Mouse (Mus musculus) NIH3T3 (cell line): ENCODE data around the gene a.
"Not testable (repeated sequence)": the region's sequence is repeated elsewhere in the genome, so short reads cannot be mapped to it uniquely, and the experiment has no call there.

Experiments
- DNase-seq: peaks from one replicate; pipeline ENCODE4 v3.0.0-alpha.2; 2012; ENCODE audit warnings: low read depth

Gene a

DNA sequence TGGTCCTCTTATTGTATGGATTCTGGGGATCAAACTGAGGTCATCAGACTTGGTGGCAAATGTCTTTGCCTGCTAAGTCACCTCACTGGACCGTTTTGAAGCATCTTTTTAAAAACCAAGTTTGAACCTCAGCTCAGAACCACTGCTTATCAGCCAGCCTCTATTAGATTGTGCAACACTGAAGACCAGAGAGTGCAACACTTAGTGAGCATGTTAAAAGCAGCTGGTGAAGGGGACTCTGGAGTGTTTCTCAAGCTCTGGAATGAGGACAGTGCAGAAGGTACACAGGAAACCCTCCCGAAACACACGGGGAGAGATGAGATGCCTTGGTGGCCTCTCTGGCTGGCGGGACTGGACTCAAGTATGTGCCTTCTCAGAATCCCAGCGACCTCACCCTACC, 200.9 kb downstream of the a start:
- DNase-seq = no peak

DNA sequence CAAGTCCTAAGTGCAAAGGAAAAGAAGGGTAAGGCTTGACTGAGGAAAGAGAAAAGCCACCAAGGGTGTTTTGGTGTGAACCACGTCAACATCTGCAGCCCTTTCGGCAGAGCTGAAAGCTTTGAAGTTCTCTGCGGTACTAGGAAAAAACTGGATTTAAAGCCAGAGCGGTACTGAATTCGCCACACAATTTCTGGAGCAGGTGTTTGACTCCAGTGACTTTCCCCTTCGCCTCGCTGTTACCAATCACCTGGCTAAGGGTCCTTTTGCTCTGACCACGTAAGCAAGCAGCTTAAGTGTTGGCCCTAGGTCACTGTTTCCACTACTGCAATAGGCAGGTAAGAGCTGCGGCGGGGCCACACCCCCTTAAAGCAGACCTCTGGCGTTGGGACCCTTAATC, 214.3 kb downstream of the a start:
- DNase-seq = no peak

DNA sequence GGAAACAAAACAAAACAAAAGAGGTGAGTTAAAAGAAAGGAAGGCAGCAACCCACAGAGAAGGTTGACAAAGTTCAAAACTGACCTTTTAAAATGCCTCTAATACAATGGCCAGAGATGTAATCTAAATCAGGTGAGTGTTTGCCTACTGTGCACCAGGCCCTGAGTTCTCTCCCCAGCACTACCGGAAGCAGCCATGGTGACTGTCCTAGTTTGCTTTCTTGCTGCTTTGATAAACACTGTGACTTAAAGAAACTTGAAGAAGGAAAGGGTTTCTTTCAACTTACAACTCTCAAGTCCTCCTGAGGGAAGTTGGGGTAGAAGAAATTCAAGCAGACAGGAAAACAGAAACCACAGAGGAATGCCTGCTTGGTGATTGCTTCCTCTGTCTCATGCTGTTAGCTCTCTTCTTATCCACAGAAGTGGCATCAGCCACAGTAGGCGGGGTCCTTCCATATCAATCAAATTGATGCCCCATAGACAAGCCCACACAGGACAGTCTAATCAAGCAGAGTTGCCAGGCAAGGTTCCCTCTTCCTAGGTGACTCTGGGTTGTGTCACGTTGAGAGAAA, 220.0 kb downstream of the a start:
- DNase-seq = peak; percentile 41

DNA sequence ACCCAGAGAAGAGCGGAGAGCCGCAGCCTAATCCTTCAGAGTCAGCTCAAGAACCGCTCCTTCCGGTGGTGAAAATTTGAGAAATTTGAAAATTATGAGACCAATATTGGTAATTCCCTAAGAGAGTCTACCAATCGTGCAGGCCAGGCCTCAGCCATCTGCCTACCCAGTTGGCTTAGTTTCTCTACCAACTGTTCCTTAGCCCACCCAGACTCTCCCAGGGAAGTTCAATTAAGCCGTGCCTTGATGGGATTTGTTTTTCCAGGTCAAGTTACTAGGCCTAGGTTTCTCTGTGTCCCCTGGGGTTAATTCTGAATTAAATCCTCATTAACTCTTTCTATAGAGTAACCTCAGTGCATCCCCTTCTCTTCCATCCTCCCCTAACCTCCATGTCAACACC, 221.8 kb downstream of the a start:
- DNase-seq = no peak

DNA sequence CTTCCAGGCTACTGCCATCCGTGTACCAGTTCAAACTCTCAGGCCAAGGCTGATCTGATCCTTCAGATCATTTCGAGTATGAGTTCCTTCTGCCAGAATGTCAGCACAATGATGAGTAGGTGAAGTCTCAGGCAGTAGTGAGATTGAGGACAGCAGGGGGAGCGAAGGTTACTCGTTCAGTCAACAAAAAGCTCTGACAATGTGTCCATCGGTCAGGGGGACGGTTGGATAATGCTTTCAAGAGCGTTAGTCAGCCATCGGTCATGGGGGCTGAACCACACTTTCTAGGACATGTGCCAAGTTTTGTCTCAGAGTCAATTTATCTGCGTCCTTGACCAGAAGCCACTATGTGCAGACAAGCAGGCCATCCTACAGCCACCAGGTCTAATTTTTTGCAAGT, 225.5 kb downstream of the a start:
- DNase-seq = not testable (repeated sequence)

GRCm38 (mm10) chr2:155018251-155018755, 227.1 kb downstream of the a start, which contains the start of gene Gm14226:
Gm14226 (plus strand) TSS chr2:155018266.
- DNase-seq = not testable (repeated sequence)

DNA sequence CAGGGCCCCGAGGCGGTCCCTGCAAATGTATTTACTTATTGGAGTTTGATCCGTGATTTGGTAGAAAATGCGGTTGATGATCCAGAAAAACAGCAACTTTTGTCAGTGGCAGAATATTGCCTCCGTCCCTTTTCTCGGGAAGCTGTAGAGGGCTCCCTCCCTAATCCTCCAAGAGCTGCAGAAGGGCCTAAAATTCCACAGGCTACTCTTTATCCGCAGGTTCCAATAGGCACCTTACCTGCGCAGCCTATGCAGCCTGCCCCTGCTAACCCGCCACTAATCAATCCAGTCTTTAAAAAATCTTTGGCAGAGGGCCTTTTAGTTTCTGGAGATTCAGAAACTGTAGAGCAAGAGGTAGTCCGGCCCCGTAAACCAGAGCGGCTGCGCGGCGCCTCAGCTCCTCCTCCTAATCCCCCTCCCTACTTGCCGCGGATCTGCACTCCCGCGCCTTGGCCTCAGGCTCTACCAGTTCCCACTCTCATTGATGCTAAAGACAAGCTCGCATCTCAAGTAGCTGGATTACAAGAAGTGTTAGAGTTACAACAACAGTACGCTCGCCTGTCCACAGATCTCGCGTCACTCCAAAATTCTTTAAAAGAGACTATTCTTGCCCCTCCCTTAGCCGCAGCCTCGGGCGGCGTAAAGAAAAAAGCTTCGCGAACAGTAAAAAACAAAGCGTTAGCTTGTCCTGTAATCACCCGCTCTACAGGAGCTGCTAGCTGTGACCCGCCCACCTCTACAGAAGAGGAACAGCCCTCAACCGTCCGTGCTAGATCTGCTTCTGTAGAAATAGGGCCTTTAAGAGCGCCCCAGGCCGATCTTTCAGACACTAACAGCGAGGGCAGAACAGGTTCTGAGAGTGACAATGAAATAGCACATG, 227.8 kb downstream of the a start:
- DNase-seq = no peak

GRCm38 (mm10) chr2:155019673-155020072, 228.5 kb downstream of the a start:
- no peak for DNase-seq

DNA sequence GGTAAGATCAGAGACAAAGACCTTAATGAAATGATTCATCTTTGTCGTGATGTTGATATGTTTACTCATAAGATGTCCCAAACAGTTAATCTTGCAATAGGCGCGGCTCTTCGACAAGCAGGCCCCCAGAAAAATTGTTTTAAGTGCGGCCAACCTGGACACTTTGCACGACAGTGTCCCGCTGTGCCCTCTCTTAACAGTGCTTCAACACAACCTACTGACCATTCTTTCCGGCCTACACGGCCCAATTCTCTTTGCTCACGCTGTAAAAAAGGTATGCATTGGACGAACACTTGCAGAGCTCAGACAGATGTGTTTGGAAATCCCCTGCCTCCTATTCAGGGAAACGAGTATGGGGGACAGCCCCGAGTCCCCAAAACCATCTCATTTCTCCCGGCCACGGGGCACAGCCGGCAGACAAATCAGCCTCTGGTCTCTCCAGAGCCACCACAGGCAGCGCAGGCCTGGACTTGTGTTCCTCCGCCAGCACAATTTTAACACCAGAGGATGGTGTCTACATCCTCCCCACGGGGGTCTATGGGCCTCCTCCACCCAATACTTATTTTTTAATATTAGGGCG, 229.1 kb downstream of the a start:
- peak; percentile 12 for DNase-seq

- no peak for DNase-seq
These were observed 239.6 kb downstream of the a start for GRCm38 (mm10) chr2:155030831-155031230.

- DNase-seq = no peak
These were observed 241.9 kb downstream of the a start for GRCm38 (mm10) chr2:155032938-155033710.

DNA sequence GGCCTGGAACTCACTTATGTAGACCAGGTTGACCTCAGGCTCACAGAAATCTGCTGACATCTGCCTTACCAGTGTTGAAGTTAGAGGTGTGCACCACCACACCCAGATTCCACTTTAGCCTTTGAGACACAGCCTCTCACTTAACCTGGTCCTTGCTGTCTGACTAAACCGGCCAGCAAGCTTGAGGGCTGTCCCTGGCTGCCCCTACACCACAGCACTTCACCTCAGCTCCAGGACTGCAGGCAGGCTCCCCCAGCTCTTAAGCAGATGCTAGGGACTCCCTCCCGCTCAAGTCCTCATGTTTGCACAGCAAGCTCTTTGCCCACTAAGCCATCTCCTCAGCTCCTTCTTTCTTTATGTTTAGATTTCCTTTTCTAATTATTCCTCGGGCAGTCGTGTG, 248.8 kb downstream of the a start:
- DNase-seq = no peak

DNA sequence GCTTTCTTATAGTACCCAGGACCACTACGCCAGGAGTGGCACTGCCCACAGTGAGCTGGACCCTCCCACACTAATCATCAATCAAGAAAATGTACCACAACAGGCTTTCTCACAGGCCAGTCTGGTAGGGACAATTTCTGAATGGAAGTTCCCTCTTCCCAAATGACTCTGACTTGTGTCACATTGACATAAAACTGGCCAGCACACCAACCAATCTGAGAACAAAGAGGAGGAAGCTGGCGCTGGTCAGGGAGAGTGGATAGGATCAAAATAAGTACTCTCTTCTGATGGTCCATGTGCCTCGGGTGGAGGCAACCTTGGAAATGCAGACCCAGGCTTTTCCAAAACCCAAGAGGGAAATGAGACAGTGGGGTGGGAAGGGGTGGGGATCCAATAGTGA, 253.3 kb downstream of the a start:
- DNase-seq = no peak

GRCm38 (mm10) chr2:155045075-155045474, 253.9 kb downstream of the a start:
- no peak for DNase-seq

GRCm38 (mm10) chr2:155046803-155047202, 255.6 kb downstream of the a start:
- peak; percentile 63 for DNase-seq

- peak; percentile 28 for DNase-seq
These were observed 256.4 kb downstream of the a start for GRCm38 (mm10) chr2:155047452-155048178.

- DNase-seq = peak; percentile 10
These were observed 258.9 kb downstream of the a start for GRCm38 (mm10) chr2:155050108-155050503.

- DNase-seq = peak; percentile 98
These were observed 259.5 kb downstream of the a start for GRCm38 (mm10) chr2:155050504-155051236.

GRCm38 (mm10) chr2:155051622-155052351, 260.6 kb downstream of the a start:
- DNase-seq = peak; percentile 61

GRCm38 (mm10) chr2:155052681-155053080, 261.5 kb downstream of the a start:
- DNase-seq = no peak
